Mouse (Mus musculus) ES-E14 (cell line): ENCODE data around the gene Wap. TPM values are rescaled to one million over a fixed set of nuclear protein-coding genes. Genes with fewer than 3 reads are reported as not detected.

Experiments used
- DNase-seq: peaks from one replicate; pipeline ENCODE4 v3.0.0-alpha.2; 2013; ENCODE audit warnings: low read depth, low spot score
- H3K27ac ChIP-seq: 2 replicates; pipeline ENCODE4 v1.5.1; 2012; ENCODE audit warnings: low read depth, mild to moderate bottlenecking, low read length, moderate library complexity, mixed read lengths; ENCODE audit not compliant: poor library complexity, insufficient read depth, severe bottlenecking
- H3K36me3 ChIP-seq: 2 replicates; pipeline ENCODE4 v1.6.1; 2012; ENCODE audit warnings: mild to moderate bottlenecking, low read length, moderate library complexity, mixed read lengths; ENCODE audit not compliant: control insufficient read depth, poor library complexity, insufficient read depth, severe bottlenecking
- H3K4me1 ChIP-seq, 2 experiments: fragments of 150-350 bp in 1 of 2; sonication (generic) in 1 of 2; 2 replicates each; pipeline ENCODE4 v1.6.1; 2012; ENCODE audit warnings: low read length in 2 of 2, mild to moderate bottlenecking in 1 of 2, mixed read lengths in 1 of 2; ENCODE audit not compliant: control insufficient read depth in 2 of 2, insufficient read depth in 2 of 2, poor library complexity in 1 of 2
- H3K4me3 ChIP-seq, 2 experiments: fragments of 150-350 bp in 1 of 2; sonication (generic) in 1 of 2; 2 replicates each; pipeline ENCODE4 v1.5.1; 2012; ENCODE audit warnings: low read length in 2 of 2, low read depth in 1 of 2, mild to moderate bottlenecking in 1 of 2, mixed read lengths in 1 of 2; ENCODE audit not compliant: insufficient read depth in 1 of 2, poor library complexity in 1 of 2, severe bottlenecking in 1 of 2
- H3K9ac ChIP-seq: 2 replicates; pipeline ENCODE4 v1.6.1; 2012; ENCODE audit warnings: low read depth, mild to moderate bottlenecking, low read length, mixed read lengths; ENCODE audit not compliant: poor library complexity, insufficient read depth, severe bottlenecking
- H3K9me3 ChIP-seq: fragments of 150-350 bp; sonication (generic); 2 replicates; pipeline ENCODE4 v1.6.1; 2012; ENCODE audit warnings: low read depth, mild to moderate bottlenecking, low read length; ENCODE audit not compliant: control insufficient read depth, insufficient read depth
- CHD2 ChIP-seq: IDR thresholded peaks from 2 replicates; pipeline ENCODE4 v1.6.1; 2014; ENCODE audit warnings: mild to moderate bottlenecking, low read depth, low read length, inconsistent platforms
- HCFC1 ChIP-seq: IDR thresholded peaks from 2 replicates; pipeline ENCODE4 v1.6.1; 2012; ENCODE audit warnings: low read length, inconsistent platforms, borderline replicate concordance; ENCODE audit not compliant: insufficient read depth
- MAFK ChIP-seq: IDR thresholded peaks from 2 replicates; pipeline ENCODE4 v1.6.1; 2014; ENCODE audit warnings: mild to moderate bottlenecking, low read depth, low read length, inconsistent platforms; ENCODE audit not compliant: insufficient read depth
- ZC3H11A ChIP-seq: IDR thresholded peaks from 2 replicates; pipeline ENCODE4 v1.6.1; 2012; ENCODE audit warnings: low read depth, mild to moderate bottlenecking, inconsistent platforms, low read length, borderline replicate concordance
- ZNF384 ChIP-seq: IDR thresholded peaks from 2 replicates; pipeline ENCODE4 v1.6.1; 2012; ENCODE audit warnings: low read depth, low read length, inconsistent platforms
- in situ Hi-C, 2 experiments: fragments of 600-800 bp; cut with MboI; formaldehyde crosslinking; loops; one replicate each; pipeline ENCODE4 v1.15.1; 2025; ENCODE audit warnings: low sequenced_read_pairs in 2 of 2, inconsistent platforms in 1 of 2; ENCODE audit not compliant: unreplicated experiment in 2 of 2
- total RNA-seq: library from RNA; depleted of rRNA; stranded (reverse); fragments of 300-350 nt; gene quantifications from 2 replicates; pipeline ENCODE4 v1.2.3, GENCODE M21; 2012

Gene Wap
- total RNA-seq, 1 experiment: not detected

GRCm38 (mm10) chr11:6600284-6600944 is 38.0 kb downstream of the Wap start:
- H3K4me3 ChIP-seq: no peak overlapping the region
- H3K9ac ChIP-seq: no peak overlapping the region
- H3K36me3 ChIP-seq: peaks cover 17% of the 10 kb centered on the region
- H3K4me1 ChIP-seq: peaks cover 2 to 13% of the 10 kb centered on the region in 2 experiments; a peak in 3 of 4 replicates
- in situ Hi-C loops: no loop called here
- H3K9me3 ChIP-seq: no peaks in the 10 kb centered on the region
- H3K27ac ChIP-seq: no peak overlapping the region
- DNase-seq: no peak
- no peak for TF ChIP-seq MAFK
- TF ChIP-seq ZC3H11A: no peak
- TF ChIP-seq HCFC1: no peak
- TF ChIP-seq ZNF384: no peak
- TF ChIP-seq CHD2: no peak

- Histone ChIP-seq H3K4me3 (no peak overlapping the region), H3K27ac (no peak overlapping the region), H3K4me1 (peaks cover 2 to 13% of the 10 kb centered on the region in 2 experiments; a peak in 3 of 4 replicates), H3K9me3 (no peaks in the 10 kb centered on the region), H3K36me3 (peaks cover 17% of the 10 kb centered on the region), H3K9ac (no peak overlapping the region)
- no peak for DNase-seq
- in situ Hi-C loops: no loop called here
- no peak for TF ChIP-seq ZNF384
- TF ChIP-seq HCFC1: no peak
- TF ChIP-seq ZC3H11A: no peak
- no peak for TF ChIP-seq MAFK
- no peak for TF ChIP-seq CHD2
Observed at GRCm38 (mm10) chr11:6599831-6600230, 38.6 kb downstream of the Wap start.

GRCm38 (mm10) chr11:6599011-6599681 is 39.3 kb downstream of the Wap start:
- DNase-seq: no peak
- no peaks in the 10 kb centered on the region for H3K9me3 ChIP-seq
- in situ Hi-C loops: no loop called here
- H3K4me1 ChIP-seq: peaks cover 2 to 13% of the 10 kb centered on the region in 2 experiments; a peak in 3 of 4 replicates
- no peak overlapping the region; a peak in 1 of 4 replicates for H3K4me3 ChIP-seq
- H3K27ac ChIP-seq: no peak overlapping the region
- TF ChIP-seq ZNF384 (no peak), HCFC1 (no peak), CHD2 (no peak), MAFK (no peak), ZC3H11A (no peak)
- H3K9ac ChIP-seq: no peak overlapping the region
- peaks cover 17% of the 10 kb centered on the region for H3K36me3 ChIP-seq

GRCm38 (mm10) chr11:6598191-6598889 is 40.1 kb downstream of the Wap start:
- Histone ChIP-seq H3K9me3 (no peaks in the 10 kb centered on the region), H3K27ac (no peak overlapping the region), H3K4me1 (peaks cover 2 to 15% of the 10 kb centered on the region in 2 experiments; a peak in 3 of 4 replicates), H3K9ac (no peak overlapping the region), H3K4me3 (no peak overlapping the region), H3K36me3 (peaks cover 17% of the 10 kb centered on the region)
- no peak for DNase-seq
- in situ Hi-C loops: no loop called here
- TF ChIP-seq ZNF384 (no peak), CHD2 (no peak), MAFK (no peak), HCFC1 (no peak), ZC3H11A (no peak)
